ENCODE assay signal across 8 mouse cellular contexts in genomic region chr7:83774721-83775120, GRCm38 (mm10). TPM values are rescaled to one million over a fixed set of nuclear protein-coding genes. Genes with fewer than 3 reads are reported as not detected.
DNase-seq lines count a peak whose midpoint lies in the region; TF ChIP-seq lines count a peak whose summit lies in the region.

No protein-coding gene starts in this region.

- TF ChIP-seq POLR2A in testis, adult 2 months (IDR thresholded peaks at IDR 0.05; ENCODE audit: control insufficient read depth, low read depth, low read length), result no peak

- no peaks in the 10 kb centered on the region for H3K27me3 ChIP-seq in testis, adult 2 months (ENCODE audit: control insufficient read depth, insufficient read depth, low read length)

- no peaks in the 10 kb centered on the region for H3K4me1 ChIP-seq in testis, adult 2 months (ENCODE audit: control insufficient read depth, insufficient read depth, low read length)

- no peaks in the 10 kb centered on the region for H3K36me3 ChIP-seq in testis, adult 2 months (ENCODE audit: control insufficient read depth, insufficient read depth, low read length)

- peak; percentile 76 for TF ChIP-seq CTCF in gastrocnemius, adult 2 months (IDR thresholded peaks at IDR 0.05)
- 0 out of 2 replicates have a peak, but pooled peaks have one; percentile 10 for TF ChIP-seq CTCF in testis, adult 2 months (IDR thresholded peaks at IDR 0.05; ENCODE audit: control insufficient read depth, insufficient read depth, insufficient replicate concordance, low read depth, low read length)

- intact Hi-C loops in gastrocnemius, adult 2 months (cut with DNase I), result loop anchor here (1.0 to 10.0 kb wide), 4 partner anchors 79 to 210 kb away; no protein-coding TSS in a partner anchor

- H3K27ac ChIP-seq in gastrocnemius, adult 2 months, result no peak overlapping the region
- H3K27ac ChIP-seq in testis, adult 2 months (ENCODE audit: control insufficient read depth, insufficient read depth, low read depth, low read length), result no peak overlapping the region

- DNase-seq in gastrocnemius, adult 2 months, result no peak
- DNase-seq in gastrocnemius, postnatal 4 days (ENCODE audit: low spot score in 2 of 2), result no peak
- no peak for DNase-seq in testis, postnatal 10 days (ENCODE audit: low spot score)
- peak; percentile 64 for DNase-seq in embryo, embryonic 10 days (ENCODE audit: low spot score)
- DNase-seq in kidney, postnatal 36 days, result peak; percentile 11 to 31
- peak; percentile 18 for DNase-seq in lung, postnatal 25 days (ENCODE audit: low spot score)
- DNase-seq in gastrocnemius, adult 8-10 months (ENCODE audit: low spot score in 2 of 2), result no peak

- H3K4me3 ChIP-seq in gastrocnemius, adult 2 months, result no peak overlapping the region
- no peak overlapping the region for H3K4me3 ChIP-seq in testis, adult 2 months (ENCODE audit: control insufficient read depth, low read depth, low read length)

RNA-seq across cellular contexts. Expression of gene Cfap161, which starts 20.0 kb away (rescaled TPM):
- total RNA-seq in gastrocnemius, adult 2 months (2021), result not detected
- total RNA-seq in gastrocnemius, postnatal 4 days (2021), result not detected
- polyA plus RNA-seq in testis, adult 2 months (2012; rRNA removed), result 53.9 and 59.4 TPM in 2 replicates
- not detected for total RNA-seq in gastrocnemius, adult 8-10 months (2022)

RNA-seq across cellular contexts. Expression of gene Il16, which starts 29.2 kb away (rescaled TPM):
- 1 to 10 TPM; 1.4 to 1.8 TPM for total RNA-seq in gastrocnemius, adult 2 months (2021)
- total RNA-seq in gastrocnemius, postnatal 4 days (2021), result 10 to 100 TPM in 1 of 2 experiments, 1 to 10 TPM in 1; 9.1 to 10.5 TPM
- polyA plus RNA-seq in testis, adult 2 months (2012; rRNA removed), result 0.63 and 1.3 TPM in 2 replicates
- 1 to 10 TPM in 3 of 4 experiments, under 1 TPM in 1; 0.75 to 1.9 (median 1.5) TPM for total RNA-seq in gastrocnemius, adult 8-10 months (2022)

Comparison
In these comparisons a context has a peak if more than half of its experiments do, and no peak if none do; other contexts are left out.
1. DNase-seq: peak in embryo, embryonic 10 days (single experiment), kidney, postnatal 36 days (2 of 2) and lung, postnatal 25 days (single experiment); none in gastrocnemius, adult 2 months (single experiment), gastrocnemius, postnatal 4 days (0 of 2), testis, postnatal 10 days (single experiment) and gastrocnemius, adult 8-10 months (0 of 2).